Mouse (Mus musculus) forebrain, embryonic 13.5 days (tissue): Measurements from ENCODE around the gene Hus1b. TPM values are rescaled to one million over a fixed set of nuclear protein-coding genes. Genes with fewer than 3 reads are reported as not detected.

Experiments used
- polyA plus RNA-seq: library from polyadenylated mRNA; unstranded; fragments of >200 nt; fragmentation: Nextera tagmentation; extraction: Ambion mirVana; gene quantifications from 2 replicates; pipeline ENCODE4 v1.2.1, GENCODE M21; 2015

The Hus1b gene
- polyA plus RNA-seq, 1 experiment from 2014 or later, result not detected

Other genes starting within 250 kb of the Hus1b start
- gene Irf4, start 198.5 kb downstream of the Hus1b start, polyA plus RNA-seq, result 0.04 and 0.08 TPM in 2 replicates
- 40.8 and 45.7 TPM in 2 replicates for gene Exoc2, start 26.3 kb upstream of the Hus1b start, polyA plus RNA-seq
- 0.12 TPM in 1 of 2 replicates, not detected in the other for gene Gm5447, start 26.4 kb upstream of the Hus1b start, polyA plus RNA-seq